Mouse (Mus musculus) embryo, embryonic 11.5 days (tissue): ENCODE data around the gene Hist1h3d.
A peak's percentile ranks its signal among the peaks of the same experiment; 100 is the strongest.

Source experiments
- DNase-seq: peaks from one replicate; pipeline ENCODE4 v3.0.0-alpha.2; 2012; ENCODE audit warnings: low read depth, low spot score

The Hist1h3d gene

GRCm38 (mm10) chr13:23621532-23622174 is 46.1 kb downstream of the Hist1h3d start:
- peak; percentile 58 for DNase-seq

GRCm38 (mm10) chr13:23622175-23622671 is 46.7 kb downstream of the Hist1h3d start, which contains the start of gene Hist1h1e:
Hist1h1e (minus strand) TSS chr13:23622558.
- peak; percentile 89 for DNase-seq

GRCm38 (mm10) chr13:23622861-23623450 is 47.4 kb downstream of the Hist1h3d start:
- DNase-seq: no peak
